In genomic region chr6:40423774-40424173, GRCm38 (mm10) we compare ENCODE assay signal across 10 mouse cellular contexts. TPM values are rescaled to one million over a fixed set of nuclear protein-coding genes. Genes with fewer than 3 reads are reported as not detected.
DNase-seq lines count a peak whose midpoint lies in the region; ATAC-seq lines count a peak whose summit lies in the region.
"Had no signal": no experiment of that assay in that cellular context is flagged by ENCODE, and none has a peak within 500 bp of the region (broad histone marks: within the 10 kb centered on the region; RNA-seq: fewer than 3 reads in every experiment).

No protein-coding gene starts in this region.

- H3K9me3 ChIP-seq in kidney, embryonic 16.5 days (ENCODE audit: low read length): no peaks in the 10 kb centered on the region
- H3K9me3 ChIP-seq in forebrain, embryonic 16.5 days (ENCODE audit: control insufficient read depth, low read length): no peaks in the 10 kb centered on the region
- H3K9me3 ChIP-seq: embryonic facial prominence, embryonic 15.5 days; limb, embryonic 15.5 days had no signal

- no peak overlapping the region for H3K4me3 ChIP-seq in kidney, embryonic 16.5 days (ENCODE audit: low read length)
- H3K4me3 ChIP-seq in forebrain, embryonic 16.5 days (replicated peaks; ENCODE audit: low read length): no peak overlapping the region
- H3K4me3 ChIP-seq: embryonic facial prominence, embryonic 15.5 days; limb, embryonic 15.5 days had no signal

- 64% methylated on average over 1 of the region's 1 CpGs for WGBS in kidney, embryonic 16.5 days
- WGBS in forebrain, embryonic 16.5 days: 54% methylated on average over 1 of the region's 1 CpGs

- DNase-seq in kidney, adult 11 months: peak; percentile 36
- DNase-seq in CD8-positive naive resting alpha-beta T cell, adult 2 months (ENCODE audit: low read depth in 2 of 2, low spot score in 2 of 2): peak; percentile 47 to 69
- peak; percentile 63 for DNase-seq in ZHBTc4 (ENCODE audit: low read depth, low spot score)
- DNase-seq in embryo, embryonic 9.5 days (ENCODE audit: extremely low spot score): peak; percentile 19
- DNase-seq in kidney, postnatal 36 days: peak; percentile 52 to 76
- DNase-seq in retina, postnatal 1 day: peak; percentile 69

- H3K4me2 ChIP-seq in kidney, embryonic 16.5 days (replicated peaks; ENCODE audit: low read depth, low read length): no peak overlapping the region
- no peak overlapping the region for H3K4me2 ChIP-seq in forebrain, embryonic 16.5 days (ENCODE audit: low read length)
- H3K4me2 ChIP-seq: embryonic facial prominence, embryonic 15.5 days; limb, embryonic 15.5 days had no signal

- no peak overlapping the region for H3K27ac ChIP-seq in kidney, embryonic 16.5 days (ENCODE audit: low read length)
- H3K27ac ChIP-seq in forebrain, embryonic 16.5 days (ENCODE audit: low read length): no peak overlapping the region
- H3K27ac ChIP-seq: embryonic facial prominence, embryonic 15.5 days; limb, embryonic 15.5 days had no signal

- H3K36me3 ChIP-seq in kidney, embryonic 16.5 days (ENCODE audit: insufficient read depth, low read length): peaks cover 4% of the 10 kb centered on the region; the same call in 1 of the 2 replicates
- H3K36me3 ChIP-seq in forebrain, embryonic 16.5 days (ENCODE audit: control insufficient read depth, insufficient read depth): 0 out of 2 replicates have a peak, but pooled peaks cover 5% of the 10 kb centered on the region
- H3K36me3 ChIP-seq: embryonic facial prominence, embryonic 15.5 days; limb, embryonic 15.5 days had no signal

- H3K9ac ChIP-seq in kidney, embryonic 16.5 days (replicated peaks; ENCODE audit: low read length): no peak overlapping the region
- no peak overlapping the region for H3K9ac ChIP-seq in forebrain, embryonic 16.5 days (replicated peaks; ENCODE audit: low read depth, low read length)
- H3K9ac ChIP-seq: embryonic facial prominence, embryonic 15.5 days; limb, embryonic 15.5 days had no signal

- no peak for ATAC-seq in kidney, embryonic 16.5 days (ENCODE audit: low FRiP score, low TSS enrichment)
- ATAC-seq in forebrain, embryonic 16.5 days: no peak

- no peaks in the 10 kb centered on the region for H3K27me3 ChIP-seq in kidney, embryonic 16.5 days (ENCODE audit: insufficient read depth, low read length)
- no peaks in the 10 kb centered on the region for H3K27me3 ChIP-seq in forebrain, embryonic 16.5 days (replicated peaks; ENCODE audit: control insufficient read depth, insufficient read depth, low read length)
- H3K27me3 ChIP-seq: embryonic facial prominence, embryonic 15.5 days; limb, embryonic 15.5 days had no signal

- H3K4me1 ChIP-seq in kidney, embryonic 16.5 days (ENCODE audit: insufficient read depth, low read length): no peaks in the 10 kb centered on the region
- H3K4me1 ChIP-seq in forebrain, embryonic 16.5 days (replicated peaks; ENCODE audit: control insufficient read depth, insufficient read depth, low read length): peaks cover 16% of the 10 kb centered on the region
- H3K4me1 ChIP-seq: limb, embryonic 15.5 days had no signal

RNA-seq across cellular contexts. Expression of gene E330009J07Rik, which starts 12.2 kb away (rescaled TPM):
- polyA plus RNA-seq in kidney, embryonic 16.5 days (2015; fragmentation: Nextera tagmentation; extraction: Ambion mirVana): 10.5 and 12.5 TPM in 2 replicates
- polyA plus RNA-seq in forebrain, embryonic 16.5 days (2015; fragmentation: Nextera tagmentation; extraction: Ambion mirVana): 43.2 and 50.4 TPM in 2 replicates

RNA-seq across cellular contexts. Expression of gene Wee2, which starts 15.1 kb away (rescaled TPM):
- 0.12 TPM in 1 of 2 replicates, not detected in the other for polyA plus RNA-seq in kidney, embryonic 16.5 days (2015; fragmentation: Nextera tagmentation; extraction: Ambion mirVana)
- polyA plus RNA-seq in forebrain, embryonic 16.5 days (2015; fragmentation: Nextera tagmentation; extraction: Ambion mirVana): 0.10 and 0.55 TPM in 2 replicates
- polyA plus RNA-seq: embryonic facial prominence, embryonic 15.5 days; limb, embryonic 15.5 days had no signal

RNA-seq across cellular contexts. Expression of gene Ssbp1, which starts 47.4 kb away (rescaled TPM):
- polyA plus RNA-seq in kidney, embryonic 16.5 days (2015; fragmentation: Nextera tagmentation; extraction: Ambion mirVana): 161 and 169 TPM in 2 replicates
- 129 and 134 TPM in 2 replicates for polyA plus RNA-seq in forebrain, embryonic 16.5 days (2015; fragmentation: Nextera tagmentation; extraction: Ambion mirVana)

Comparison
In these comparisons a context has a peak if more than half of its experiments do, and no peak if none do; other contexts are left out.
1. DNase-seq: peak in every context shown above with its lines; median percentile 69 in retina, postnatal 1 day; 64 in kidney, postnatal 36 days; 63 in ZHBTc4; 58 in CD8-positive naive resting alpha-beta T cell, adult 2 months; 36 in kidney, adult 11 months; 19 in embryo, embryonic 9.5 days.